Mouse (Mus musculus) hematopoietic stem cell, adult 5-6 weeks (primary cell): Measurements from ENCODE around the gene Gm614. TPM values are rescaled to one million over a fixed set of nuclear protein-coding genes. Genes with fewer than 3 reads are reported as not detected.

Experiments
- ATAC-seq, 2 experiments: fragments of 125-278 bp in 1 of 2; replicated peaks in 1 of 2; 2 replicates each; pipeline ENCODE4 v1.8.0; 2016 to 2017; ENCODE audit warnings: inconsistent platforms in 2 of 2, mild to moderate bottlenecking in 2 of 2, moderate number of reproducible peaks in 2 of 2, low read depth in 1 of 2, moderate TSS enrichment in 1 of 2; ENCODE audit not compliant: low FRiP score in 2 of 2, poor library complexity in 2 of 2, severe bottlenecking in 2 of 2, insufficient read depth in 1 of 2, low TSS enrichment in 1 of 2
- total RNA-seq: library from RNA; stranded (forward); fragments of 172-1452, 232-1000 nt; gene quantifications from 2 replicates; pipeline ENCODE4 v1.2.3, GENCODE M21; 2017

The Gm614 gene
- total RNA-seq, result not detected in 2 replicates

DNA sequence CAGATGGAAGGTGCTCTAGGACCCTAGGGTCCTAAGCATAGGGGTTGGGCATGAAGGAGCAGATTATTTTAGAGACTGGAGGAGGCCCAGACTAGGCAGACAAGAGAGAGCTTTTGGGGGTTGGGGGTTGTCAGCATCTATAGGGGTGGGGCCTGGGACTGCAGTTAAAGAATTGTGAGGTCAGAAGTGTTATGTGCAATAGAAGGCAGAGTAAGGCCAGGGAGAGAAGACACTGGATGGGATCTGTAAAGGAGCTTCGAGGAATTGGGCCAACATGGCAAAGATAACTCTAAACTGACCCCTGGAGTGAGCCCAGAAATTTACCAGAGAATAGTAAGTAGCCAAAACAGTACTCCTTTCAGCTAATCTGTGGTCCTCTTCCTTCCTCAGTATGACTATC lies at the start of gene Gm614:
Gene Gm614, minus strand, starts transcription at position 101 of the 400 bp plus-strand sequence.
- no peak for ATAC-seq

- no peak for ATAC-seq
These were observed 45.5 kb upstream of the Gm614 start for GRCm38 (mm10) chrX:101309299-101309698.

GRCm38 (mm10) chrX:101304646-101305045 lies 40.9 kb upstream of the Gm614 start:
- ATAC-seq, result no peak

DNA sequence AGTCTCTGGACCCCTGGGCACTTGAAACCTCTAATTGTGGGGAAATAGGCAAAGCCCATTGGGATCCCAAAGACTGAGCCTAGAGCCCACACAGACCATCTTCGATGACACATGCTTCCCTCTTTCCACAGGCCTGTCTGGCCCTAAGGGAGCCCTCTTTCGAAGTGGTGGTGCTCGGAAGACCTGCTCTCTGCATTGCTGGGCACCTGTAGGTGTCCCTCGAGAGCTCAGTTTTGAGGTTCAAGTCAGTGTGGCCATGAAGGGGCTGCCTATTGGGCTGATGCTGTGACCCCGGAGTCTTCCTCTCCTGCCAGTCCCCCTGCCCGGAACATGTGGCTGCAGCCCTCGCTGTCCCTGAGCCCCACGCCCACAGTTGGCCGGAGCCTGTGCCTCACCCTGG lies 37.9 kb upstream of the Gm614 start:
- ATAC-seq, result no peak

GRCm38 (mm10) chrX:101300427-101301030 lies 36.7 kb upstream of the Gm614 start:
- ATAC-seq, result no peak

- no peak for ATAC-seq
These were observed 36.0 kb upstream of the Gm614 start for GRCm38 (mm10) chrX:101299473-101300426.

- ATAC-seq, result no peak
These were observed 35.3 kb upstream of the Gm614 start, which contains the start of gene Nlgn3 for GRCm38 (mm10) chrX:101299055-101299454. TSS of gene Nlgn3 (plus strand) at chrX:101299168.

DNA sequence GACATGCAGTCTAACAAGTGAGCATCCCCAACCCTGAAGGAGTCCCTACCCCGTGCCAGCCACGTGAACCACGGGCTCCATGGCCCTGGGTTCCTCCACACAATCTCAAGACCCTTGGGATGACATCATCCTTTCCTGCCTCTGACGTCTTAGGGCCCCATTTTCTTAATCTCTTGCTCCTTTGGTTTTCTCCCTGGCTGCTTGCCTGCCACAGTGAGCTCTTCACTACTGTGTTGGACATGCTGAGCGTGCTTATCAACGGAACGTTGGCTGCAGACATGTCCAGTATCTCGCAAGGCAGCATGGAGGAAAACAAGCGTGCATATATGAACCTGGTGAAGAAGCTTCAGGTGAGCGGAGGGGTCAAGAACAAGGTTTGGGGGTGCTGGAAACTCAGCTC lies 26.3 kb upstream of the Gm614 start:
- ATAC-seq, result no peak

GRCm38 (mm10) chrX:101289037-101289436 lies 25.2 kb upstream of the Gm614 start:
- ATAC-seq, result no peak

- no peak for ATAC-seq
These were observed 24.6 kb upstream of the Gm614 start for GRCm38 (mm10) chrX:101288432-101288831.

- ATAC-seq, result no peak; a peak in 1 of 4 replicates
These were observed 23.8 kb upstream of the Gm614 start for GRCm38 (mm10) chrX:101287543-101287942.

DNA sequence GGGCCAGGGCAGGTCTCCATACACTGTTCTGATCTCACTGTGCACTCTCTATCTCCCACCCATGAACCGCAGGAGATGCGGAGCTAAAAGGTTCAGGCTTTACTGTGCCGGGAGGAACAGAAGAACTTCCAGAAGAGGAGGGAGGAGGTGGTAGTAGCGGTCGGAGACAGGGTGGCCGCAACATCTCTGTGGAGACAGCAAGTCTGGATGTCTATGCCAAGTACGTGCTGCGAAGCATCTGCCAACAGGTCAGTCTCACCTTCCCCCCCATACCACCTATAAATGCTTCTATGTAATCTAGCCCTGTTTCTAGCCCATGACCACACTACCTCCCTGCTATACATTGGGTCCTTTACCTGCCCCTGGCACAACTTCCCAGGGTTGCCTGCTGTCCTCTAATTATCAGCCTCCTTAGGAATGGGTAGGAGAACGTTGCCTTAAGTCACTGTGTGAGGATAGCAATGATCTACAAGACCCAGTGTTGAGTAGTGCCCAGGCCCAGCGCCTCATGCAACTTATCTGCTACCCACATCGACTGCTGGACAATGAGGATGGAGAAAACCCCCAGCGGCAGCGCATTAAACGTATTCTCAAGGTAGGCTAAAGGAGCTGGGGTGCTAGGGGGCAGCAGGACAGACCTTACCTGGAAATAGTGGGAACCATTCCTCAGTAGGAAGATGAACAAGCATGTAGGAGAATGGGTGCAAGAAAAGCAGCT lies 22.3 kb upstream of the Gm614 start:
- ATAC-seq, result no peak

DNA sequence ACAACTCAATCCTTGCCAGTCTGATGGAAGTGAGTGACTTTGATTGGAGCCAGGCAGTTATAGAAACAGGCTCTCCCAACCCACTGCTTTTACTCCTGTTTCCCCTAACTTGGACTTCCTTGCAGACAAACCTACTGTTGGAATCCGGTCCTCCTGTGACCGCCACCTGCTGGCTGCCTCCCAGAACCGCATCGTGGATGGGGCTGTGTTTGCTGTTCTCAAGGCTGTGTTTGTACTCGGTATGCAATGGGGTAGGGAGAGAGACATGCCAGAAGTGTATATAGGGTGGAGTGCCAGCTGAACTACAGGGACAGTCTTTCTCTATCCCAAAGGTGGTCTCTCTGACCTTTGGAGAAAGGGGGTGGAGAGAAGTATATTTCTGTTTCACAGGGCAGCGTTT lies 21.7 kb upstream of the Gm614 start:
- ATAC-seq, result peak; percentile 45 to 62; a peak in 1 of 4 replicates

DNA sequence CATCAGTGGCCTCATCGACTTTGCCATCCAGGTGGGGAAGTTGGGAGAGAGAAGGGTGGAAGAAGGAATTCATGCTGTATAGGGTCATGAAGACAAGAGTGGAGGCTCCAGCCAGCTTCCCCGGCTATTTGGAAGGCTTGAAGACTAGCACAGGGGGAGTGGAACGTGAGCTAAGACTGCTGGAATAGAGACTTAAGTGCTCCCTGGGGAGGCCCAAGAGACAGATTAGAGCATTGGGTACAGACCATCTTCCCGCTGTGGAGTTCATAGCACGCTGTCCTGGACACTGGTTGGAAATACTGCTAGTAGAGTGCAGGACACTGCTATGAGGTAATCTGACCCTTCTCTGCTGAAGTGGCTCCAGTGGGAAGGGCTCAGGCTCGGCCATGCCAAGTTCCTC lies 19.0 kb upstream of the Gm614 start:
- ATAC-seq, result no peak

DNA sequence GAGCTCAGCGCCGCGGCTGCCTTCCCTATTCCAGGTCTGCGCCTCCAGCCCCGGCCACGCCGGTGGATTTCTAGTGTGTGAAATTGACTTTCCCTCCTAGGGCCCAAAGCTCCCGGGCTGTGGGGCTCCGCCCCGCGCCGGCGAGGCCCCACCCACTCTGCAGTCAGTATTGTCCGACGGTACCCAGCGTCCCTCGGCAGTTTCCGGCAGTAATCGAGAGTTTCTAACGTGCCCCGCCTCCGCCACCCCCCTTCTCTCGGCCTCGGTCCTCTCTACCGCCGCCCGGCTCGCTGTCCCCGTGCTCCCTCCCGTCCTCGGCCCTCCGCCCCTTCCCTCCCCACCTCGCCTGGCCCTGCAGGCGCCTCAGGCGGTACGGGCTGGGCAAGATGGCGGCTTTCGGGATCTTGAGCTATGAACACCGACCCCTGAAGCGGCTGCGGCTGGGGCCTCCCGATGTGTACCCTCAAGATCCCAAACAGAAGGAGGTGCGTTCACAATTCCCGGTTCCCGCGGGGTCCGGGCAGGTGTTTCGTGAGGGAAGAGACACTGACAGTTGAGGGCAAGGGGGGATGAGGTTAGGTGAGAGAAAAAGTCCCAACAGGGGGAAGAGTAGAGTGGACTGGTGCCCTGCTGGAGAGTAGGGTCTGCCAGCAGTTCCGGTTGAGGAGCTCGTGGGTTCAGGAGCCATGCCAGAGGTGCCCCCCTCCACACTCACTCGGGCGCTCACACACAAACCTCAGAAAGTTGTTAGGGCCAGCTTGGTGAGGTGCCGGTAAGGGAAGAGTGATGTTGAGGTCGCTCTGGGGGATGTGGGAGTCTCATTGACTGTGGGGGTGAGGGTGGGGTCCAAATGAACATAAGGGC lies 10.3 kb upstream of the Gm614 start, which contains the start of gene Med12:
Gene Med12, plus strand, starts transcription at position 156 of the 864 bp plus-strand sequence.
- ATAC-seq, result peak; percentile 96 to 99

DNA sequence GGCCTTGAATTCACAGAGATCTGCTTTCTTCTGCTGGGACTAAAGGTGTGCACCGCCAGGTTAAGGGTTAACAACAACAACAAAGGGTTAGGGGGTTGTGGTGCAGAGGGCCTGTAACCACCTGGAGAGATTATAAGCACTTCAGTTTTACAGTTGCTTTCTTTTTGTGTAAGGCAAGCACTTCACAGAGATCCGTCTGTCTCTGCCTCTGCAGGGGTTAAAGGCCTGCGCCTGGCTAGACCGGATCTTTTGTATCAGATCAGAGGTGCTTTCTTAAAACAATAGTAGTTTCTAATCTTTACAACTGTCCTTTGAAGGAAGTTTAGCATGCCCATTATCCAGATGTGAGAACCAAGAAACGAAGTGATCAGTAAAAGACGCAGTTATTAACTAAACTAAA lies 9.6 kb upstream of the Gm614 start:
- ATAC-seq, result no peak

DNA sequence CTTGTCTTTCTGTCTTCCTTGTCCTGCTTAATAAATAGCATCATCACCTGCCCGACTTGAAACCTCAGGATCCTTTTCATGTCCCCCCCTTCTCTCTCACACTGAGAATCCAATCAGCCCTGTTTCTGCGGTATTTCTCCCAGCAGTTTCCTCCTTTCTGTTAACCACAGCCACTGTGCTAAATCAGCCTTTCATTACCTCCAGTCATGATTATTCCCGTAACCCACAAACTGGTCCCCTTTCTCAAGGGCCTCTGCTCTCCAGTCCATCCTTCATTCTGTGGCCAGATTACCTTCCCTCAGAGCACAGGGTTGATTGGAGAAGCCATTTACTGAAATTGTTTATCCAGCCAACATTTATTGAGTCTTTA lies 4.9 kb upstream of the Gm614 start, which contains the start of gene Gm20489:
Gene Gm20489, minus strand, starts transcription at position 269 of the 370 bp plus-strand sequence.
- peak; percentile 35 to 41 for ATAC-seq
